Mouse (Mus musculus) skeletal muscle tissue, adult 2 months (tissue): ENCODE measurements at regions not wholly inside any gene's neighbourhood (a gene's known extent, or its start where the extent isn't known, plus 50 kb on each side); places are given as distances from the start of the nearest gene placed in this dataset.

Experiments used
- DNase-seq: peaks from one replicate; pipeline ENCODE4 v3.0.0-alpha.2; 2012; ENCODE audit warnings: low read depth, low spot score

- no peak for DNase-seq
Measured at GRCm38 (mm10) chr2:149467801-149468200, 62.9 kb downstream of the Cst10 start.

GRCm38 (mm10) chr2:149472411-149472810 lies 67.6 kb downstream of the Cst10 start:
- no peak for DNase-seq

- no peak for DNase-seq
Measured at GRCm38 (mm10) chr2:149493280-149493988, 88.6 kb downstream of the Cst10 start.

GRCm38 (mm10) chr2:149512870-149513269 lies 108.0 kb downstream of the Cst10 start:
- no peak for DNase-seq

GRCm38 (mm10) chr2:149524424-149524823 lies 119.6 kb downstream of the Cst10 start:
- no peak for DNase-seq

GRCm38 (mm10) chr2:149542837-149543236 lies 138.0 kb downstream of the Cst10 start:
- DNase-seq: no peak

GRCm38 (mm10) chr2:149545708-149546107 lies 140.9 kb downstream of the Cst10 start:
- no peak for DNase-seq

- DNase-seq: no peak
Measured at GRCm38 (mm10) chr2:149546639-149547200, 141.9 kb downstream of the Cst10 start.

GRCm38 (mm10) chr2:149555209-149555608 lies 150.4 kb downstream of the Cst10 start:
- DNase-seq: no peak

GRCm38 (mm10) chr2:149573773-149574172 lies 168.9 kb downstream of the Cst10 start:
- no peak for DNase-seq

GRCm38 (mm10) chr2:149602581-149602980 lies 197.7 kb downstream of the Cst10 start:
- no peak for DNase-seq

GRCm38 (mm10) chr2:149613381-149613780 lies 208.5 kb downstream of the Cst10 start:
- no peak for DNase-seq

GRCm38 (mm10) chr2:149614078-149614939 lies 209.5 kb downstream of the Cst10 start:
- no peak for DNase-seq

- DNase-seq: peak; percentile 7
Measured at GRCm38 (mm10) chr2:149625626-149626025, 203.4 kb upstream of the Syndig1 start.

- no peak for DNase-seq
Measured at GRCm38 (mm10) chr2:149641207-149641606, 187.8 kb upstream of the Syndig1 start.

- no peak for DNase-seq
Measured at GRCm38 (mm10) chr2:149651829-149652228, 177.2 kb upstream of the Syndig1 start.

GRCm38 (mm10) chr2:149661086-149661485 lies 167.9 kb upstream of the Syndig1 start:
- no peak for DNase-seq

- no peak for DNase-seq
Measured at GRCm38 (mm10) chr2:149664377-149664776, 164.6 kb upstream of the Syndig1 start.

GRCm38 (mm10) chr2:149666412-149666811 lies 162.6 kb upstream of the Syndig1 start:
- no peak for DNase-seq

- no peak for DNase-seq
Measured at GRCm38 (mm10) chr2:149671870-149672269, 157.1 kb upstream of the Syndig1 start.

- no peak for DNase-seq
Measured at GRCm38 (mm10) chr2:149679822-149680459, 149.1 kb upstream of the Syndig1 start.

GRCm38 (mm10) chr2:149722342-149722741 lies 106.7 kb upstream of the Syndig1 start:
- DNase-seq: no peak
